Mouse (Mus musculus) liver, adult 2 months (tissue): ENCODE data around the gene Btf3l4.

ENCODE experiments used
- CTCF ChIP-seq: fragments of 200-500 bp; IDR thresholded peaks from 2 replicates; pipeline ENCODE4 v1.5.1; 2011; ENCODE audit warnings: low read depth, low read length, control low read depth
- POLR2A ChIP-seq: fragments of 200-500 bp; IDR thresholded peaks from 2 replicates; pipeline ENCODE4 v1.6.1; 2011; ENCODE audit warnings: low read length, control low read depth; ENCODE audit not compliant: insufficient read depth; ENCODE audit errors: extremely low read depth

GRCm38 (mm10) chr4:108878963-108879822 is 45.8 kb upstream of the Btf3l4 start, which contains the start of gene Rab3b:
- TF ChIP-seq POLR2A (no peak), CTCF (no peak)
